Mouse (Mus musculus): Measurements from ENCODE around the gene Cbr2. TPM values are rescaled to one million over a fixed set of nuclear protein-coding genes. Genes with fewer than 3 reads are reported as not detected.

Gene Cbr2
- polyA plus RNA-seq, 1 experiment, result not detected

DNA sequence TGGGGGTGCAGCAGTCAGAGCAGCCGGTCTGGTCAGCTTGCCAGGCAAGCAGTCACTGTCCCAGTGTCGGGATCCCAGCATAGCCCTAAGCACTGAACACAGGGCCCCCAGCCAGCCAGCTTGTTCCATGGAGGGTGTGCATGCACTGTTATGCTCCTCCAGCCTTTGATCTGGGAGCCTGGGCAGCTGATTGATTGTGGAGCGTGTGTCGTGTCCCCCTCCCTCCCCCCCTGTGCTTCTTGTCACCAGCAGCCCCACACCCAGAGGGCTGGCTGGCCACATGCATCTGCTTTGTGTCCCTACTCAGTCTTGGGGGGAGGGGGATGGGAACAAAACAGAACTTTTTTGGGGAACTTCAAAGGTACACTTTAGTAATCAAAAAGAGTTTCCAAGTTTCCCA is 36.7 kb downstream of the Cbr2 start:
- peaks cover 5% of the 10 kb centered on the region; the same call in 1 of the 2 replicates for H3K36me3 ChIP-seq (ENCODE audit: control insufficient read depth, insufficient read depth, low read length, poor library complexity, severe bottlenecking)
- no peak for TF ChIP-seq POLR2A (IDR thresholded peaks at IDR 0.05; ENCODE audit: insufficient read depth, low read length)
- TF ChIP-seq EP300 (IDR thresholded peaks at IDR 0.05; ENCODE audit: insufficient read depth, low read depth, low read length), result no peak
- TF ChIP-seq CTCF (IDR thresholded peaks at IDR 0.05; ENCODE audit: low read depth, low read length), result no peak
- H3K27me3 ChIP-seq (ENCODE audit: control insufficient read depth, insufficient read depth, low read length, poor library complexity, severe bottlenecking), result no peaks in the 10 kb centered on the region
- H3K4me1 ChIP-seq (ENCODE audit: control insufficient read depth, insufficient read depth, low read length), result no peaks in the 10 kb centered on the region
- H3K9ac ChIP-seq (ENCODE audit: low read depth, poor library complexity, severe bottlenecking), result no peak overlapping the region
- no peaks in the 10 kb centered on the region; the same call in 1 of the 2 replicates for H3K9me3 ChIP-seq (replicated peaks; ENCODE audit: control insufficient read depth, insufficient read depth, low read length, poor library complexity, severe bottlenecking)
- H3K4me3 ChIP-seq (ENCODE audit: low read depth, low read length), result no peak overlapping the region
- no peak overlapping the region for H3K27ac ChIP-seq (ENCODE audit: insufficient read depth, low read length)

DNA sequence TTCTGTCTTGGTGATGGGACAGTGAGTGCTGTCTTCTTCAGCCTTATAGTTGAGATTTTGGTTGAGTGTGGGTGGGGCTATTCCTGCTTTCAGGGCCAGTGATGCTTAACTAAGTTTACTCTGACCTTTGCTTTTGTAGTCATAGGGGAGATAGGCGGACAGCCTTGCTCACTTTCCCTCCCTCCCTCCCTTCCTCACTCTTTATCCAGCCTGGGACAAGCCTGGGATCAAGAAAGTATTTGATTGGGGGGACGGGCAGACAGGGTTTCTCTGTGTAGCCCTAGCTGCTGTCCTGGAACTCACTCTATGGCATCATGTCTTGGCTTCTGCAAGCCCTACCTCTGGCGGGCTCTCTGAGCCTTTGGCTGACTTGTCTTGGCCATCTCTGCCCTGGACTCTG is 38.5 kb downstream of the Cbr2 start:
- no peaks in the 10 kb centered on the region for H3K27me3 ChIP-seq (ENCODE audit: control insufficient read depth, insufficient read depth, low read length, poor library complexity, severe bottlenecking)
- no peaks in the 10 kb centered on the region for H3K4me1 ChIP-seq (ENCODE audit: control insufficient read depth, insufficient read depth, low read length)
- no peak overlapping the region for H3K9ac ChIP-seq (ENCODE audit: low read depth, poor library complexity, severe bottlenecking)
- no peak overlapping the region for H3K4me3 ChIP-seq (ENCODE audit: low read depth, low read length)
- H3K36me3 ChIP-seq (ENCODE audit: control insufficient read depth, insufficient read depth, low read length, poor library complexity, severe bottlenecking), result peaks cover 12% of the 10 kb centered on the region
- TF ChIP-seq POLR2A (IDR thresholded peaks at IDR 0.05; ENCODE audit: insufficient read depth, low read length) (no peak), CTCF (IDR thresholded peaks at IDR 0.05; ENCODE audit: low read depth, low read length) (no peak), EP300 (IDR thresholded peaks at IDR 0.05; ENCODE audit: insufficient read depth, low read depth, low read length) (no peak)
- H3K9me3 ChIP-seq (replicated peaks; ENCODE audit: control insufficient read depth, insufficient read depth, low read length, poor library complexity, severe bottlenecking), result no peaks in the 10 kb centered on the region; the same call in 1 of the 2 replicates
- no peak overlapping the region for H3K27ac ChIP-seq (ENCODE audit: insufficient read depth, low read length)

DNA sequence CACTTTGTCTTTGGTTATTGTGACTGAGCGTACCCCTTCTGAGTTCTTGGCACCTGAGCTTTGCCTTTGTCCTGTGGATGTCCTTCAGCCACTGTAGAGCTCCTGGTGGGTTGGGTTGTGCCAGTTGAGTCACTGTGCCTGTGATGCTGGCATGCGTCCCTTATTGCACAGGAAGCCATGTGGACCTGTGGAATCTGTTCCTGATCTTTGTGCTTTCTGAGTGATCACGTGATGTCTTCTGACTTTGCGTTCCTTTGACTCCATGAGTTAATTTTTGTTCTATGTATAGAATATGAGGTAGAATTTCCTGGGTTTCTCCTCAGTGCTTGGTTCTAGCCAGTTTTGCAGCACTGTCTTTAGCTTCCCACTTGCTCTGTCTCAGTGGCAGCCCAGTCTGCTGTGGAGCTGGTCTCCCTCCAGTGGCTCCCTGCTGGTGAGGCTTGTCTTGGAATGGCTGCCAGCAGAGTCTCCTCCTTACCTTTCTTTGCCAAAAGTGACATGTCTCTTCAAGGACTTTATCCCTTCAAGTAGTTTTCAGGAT is 39.4 kb downstream of the Cbr2 start:
- no peak overlapping the region for H3K9ac ChIP-seq (ENCODE audit: low read depth, poor library complexity, severe bottlenecking)
- TF ChIP-seq EP300 (IDR thresholded peaks at IDR 0.05; ENCODE audit: insufficient read depth, low read depth, low read length), result no peak
- H3K4me3 ChIP-seq (ENCODE audit: low read depth, low read length), result no peak overlapping the region
- no peaks in the 10 kb centered on the region for H3K4me1 ChIP-seq (ENCODE audit: control insufficient read depth, insufficient read depth, low read length)
- H3K27me3 ChIP-seq (ENCODE audit: control insufficient read depth, insufficient read depth, low read length, poor library complexity, severe bottlenecking), result no peaks in the 10 kb centered on the region
- H3K27ac ChIP-seq (ENCODE audit: insufficient read depth, low read length), result no peak overlapping the region
- peaks cover 12% of the 10 kb centered on the region for H3K36me3 ChIP-seq (ENCODE audit: control insufficient read depth, insufficient read depth, low read length, poor library complexity, severe bottlenecking)
- no peaks in the 10 kb centered on the region; the same call in 1 of the 2 replicates for H3K9me3 ChIP-seq (replicated peaks; ENCODE audit: control insufficient read depth, insufficient read depth, low read length, poor library complexity, severe bottlenecking)

DNA sequence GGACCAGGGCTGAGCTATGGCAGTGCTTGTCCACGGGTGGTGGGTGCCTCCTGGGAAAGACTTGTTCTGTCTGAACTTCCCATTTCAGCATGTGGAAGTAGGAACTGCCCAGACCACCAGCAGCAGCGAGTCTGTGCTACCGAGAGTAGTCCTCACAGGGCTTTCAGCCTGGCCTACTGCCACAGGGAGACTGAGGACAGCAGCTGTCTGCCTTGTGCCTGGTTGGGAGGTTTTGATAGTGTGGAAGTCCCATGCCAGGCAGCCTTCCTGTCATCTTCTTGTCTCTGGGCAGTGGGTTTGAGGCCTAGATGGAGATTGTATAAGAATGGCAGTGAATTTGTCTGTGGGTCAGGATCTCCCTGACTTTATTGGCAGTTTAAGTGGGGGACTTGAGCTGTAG is 42.5 kb downstream of the Cbr2 start:
- no peaks in the 10 kb centered on the region for H3K4me1 ChIP-seq (ENCODE audit: control insufficient read depth, insufficient read depth, low read length)
- H3K36me3 ChIP-seq (ENCODE audit: control insufficient read depth, insufficient read depth, low read length, poor library complexity, severe bottlenecking), result peaks cover 12% of the 10 kb centered on the region
- H3K9ac ChIP-seq (ENCODE audit: low read depth, poor library complexity, severe bottlenecking), result no peak overlapping the region
- no peaks in the 10 kb centered on the region for H3K9me3 ChIP-seq (replicated peaks; ENCODE audit: control insufficient read depth, insufficient read depth, low read length, poor library complexity, severe bottlenecking)
- no peak overlapping the region for H3K27ac ChIP-seq (ENCODE audit: insufficient read depth, low read length)
- TF ChIP-seq POLR2A (IDR thresholded peaks at IDR 0.05; ENCODE audit: insufficient read depth, low read length) (no peak), EP300 (IDR thresholded peaks at IDR 0.05; ENCODE audit: insufficient read depth, low read depth, low read length) (no peak), CTCF (IDR thresholded peaks at IDR 0.05; ENCODE audit: low read depth, low read length) (no peak)
- no peak overlapping the region for H3K4me3 ChIP-seq (ENCODE audit: low read depth, low read length)
- no peaks in the 10 kb centered on the region for H3K27me3 ChIP-seq (ENCODE audit: control insufficient read depth, insufficient read depth, low read length, poor library complexity, severe bottlenecking)

DNA sequence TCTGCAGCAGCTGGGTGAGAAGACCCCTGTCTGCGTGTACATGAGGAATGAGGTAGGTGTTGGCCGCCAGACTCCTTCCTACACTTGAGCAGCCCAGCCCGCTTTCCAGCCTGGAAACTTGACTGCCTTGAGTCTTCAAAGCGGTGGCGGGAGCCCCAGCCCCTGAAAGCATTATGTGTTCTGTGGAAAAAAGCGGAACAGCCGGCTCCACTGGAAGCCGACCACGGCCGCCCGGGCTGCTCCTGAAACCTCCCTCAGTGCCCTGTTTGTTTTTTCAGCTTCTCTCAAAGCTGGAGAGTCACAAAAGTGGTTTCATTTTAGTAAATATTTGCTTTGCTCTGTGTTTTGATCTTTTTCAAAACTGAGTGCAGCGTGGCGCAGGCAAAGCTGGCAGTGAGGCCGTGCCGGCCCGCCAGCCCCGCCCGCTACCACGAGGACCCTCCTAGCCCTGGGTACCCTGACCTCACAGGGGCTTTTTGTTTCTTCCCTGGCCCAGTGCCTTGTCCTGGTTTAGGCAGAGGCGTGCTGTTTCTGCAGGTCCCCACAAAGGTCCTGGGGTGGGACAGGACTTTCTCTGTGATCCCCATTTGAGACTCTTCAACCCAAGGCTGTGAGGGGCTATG is 45.2 kb downstream of the Cbr2 start:
- Histone ChIP-seq H3K27ac (ENCODE audit: insufficient read depth, low read length) (no peak overlapping the region), H3K27me3 (ENCODE audit: control insufficient read depth, insufficient read depth, low read length, poor library complexity, severe bottlenecking) (no peaks in the 10 kb centered on the region), H3K4me3 (ENCODE audit: low read depth, low read length) (no peak overlapping the region), H3K4me1 (ENCODE audit: control insufficient read depth, insufficient read depth, low read length) (no peaks in the 10 kb centered on the region), H3K36me3 (ENCODE audit: control insufficient read depth, insufficient read depth, low read length, poor library complexity, severe bottlenecking) (peaks cover 11% of the 10 kb centered on the region), H3K9ac (ENCODE audit: low read depth, poor library complexity, severe bottlenecking) (no peak overlapping the region), H3K9me3 (replicated peaks; ENCODE audit: control insufficient read depth, insufficient read depth, low read length, poor library complexity, severe bottlenecking) (no peaks in the 10 kb centered on the region)
- TF ChIP-seq CTCF (IDR thresholded peaks at IDR 0.05; ENCODE audit: low read depth, low read length) (no peak), POLR2A (IDR thresholded peaks at IDR 0.05; ENCODE audit: insufficient read depth, low read length) (no peak), EP300 (IDR thresholded peaks at IDR 0.05; ENCODE audit: insufficient read depth, low read depth, low read length) (no peak)

DNA sequence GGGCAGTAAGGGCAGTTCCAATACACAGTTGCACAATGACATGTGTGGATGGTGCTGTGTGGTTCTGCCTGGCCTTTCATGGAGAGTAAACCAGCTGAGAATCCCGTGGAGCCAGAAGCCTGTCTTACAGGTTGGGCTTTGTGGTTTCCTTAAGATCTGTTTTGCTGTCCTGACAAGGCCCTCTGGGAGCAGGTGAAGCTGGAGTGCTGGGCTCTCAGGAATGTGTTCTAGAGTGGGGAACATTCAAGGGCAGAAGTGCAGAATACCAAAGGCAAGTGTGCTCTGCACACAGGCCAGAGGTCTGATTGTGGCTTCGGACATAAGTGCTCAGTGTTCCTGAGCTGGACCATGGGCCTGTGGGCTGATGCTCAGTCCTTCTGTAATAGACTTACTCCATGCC is 47.3 kb downstream of the Cbr2 start:
- Histone ChIP-seq H3K27ac (ENCODE audit: insufficient read depth, low read length) (no peak overlapping the region), H3K9me3 (replicated peaks; ENCODE audit: control insufficient read depth, insufficient read depth, low read length, poor library complexity, severe bottlenecking) (no peaks in the 10 kb centered on the region), H3K36me3 (ENCODE audit: control insufficient read depth, insufficient read depth, low read length, poor library complexity, severe bottlenecking) (peaks cover 12% of the 10 kb centered on the region), H3K4me1 (ENCODE audit: control insufficient read depth, insufficient read depth, low read length) (no peaks in the 10 kb centered on the region), H3K27me3 (ENCODE audit: control insufficient read depth, insufficient read depth, low read length, poor library complexity, severe bottlenecking) (no peaks in the 10 kb centered on the region), H3K4me3 (ENCODE audit: low read depth, low read length) (no peak overlapping the region), H3K9ac (ENCODE audit: low read depth, poor library complexity, severe bottlenecking) (no peak overlapping the region)
- no peak for TF ChIP-seq POLR2A (IDR thresholded peaks at IDR 0.05; ENCODE audit: insufficient read depth, low read length)
- no peak for TF ChIP-seq CTCF (IDR thresholded peaks at IDR 0.05; ENCODE audit: low read depth, low read length)
- no peak for TF ChIP-seq EP300 (IDR thresholded peaks at IDR 0.05; ENCODE audit: insufficient read depth, low read depth, low read length)
